Mouse (Mus musculus): Measurements from ENCODE around the gene Gm11985. TPM values are rescaled to one million over a fixed set of nuclear protein-coding genes. Genes with fewer than 3 reads are reported as not detected.
"Not testable (repeated sequence)": the region's sequence is repeated elsewhere in the genome, so short reads cannot be mapped to it uniquely, and the experiment has no call there.

The Gm11985 gene
- not detected in 2 replicates for polyA plus RNA-seq (2016; fragmentation: Nextera tagmentation; extraction: Ambion mirVana)

GRCm38 (mm10) chr11:7188469-7188868, at the start of gene Gm11985:
Gene Gm11985 (minus strand): TSS chr11:7188569.
- no peak within 1 kb of the TSS for H3K4me3 ChIP-seq
- no peak for DNase-seq (ENCODE audit: low spot score)
- H3K36me3 ChIP-seq: no peaks in the 10 kb centered on the region
- H3K27me3 ChIP-seq (ENCODE audit: low read depth, poor library complexity, severe bottlenecking): no peaks in the 10 kb centered on the region
- no peaks in the 10 kb centered on the region for H3K9me3 ChIP-seq (replicated peaks)
- 90% methylated on average over 13 of the region's 13 CpGs for whole genome bisulfite sequencing
- H3K4me1 ChIP-seq: peaks cover 14% of the 10 kb centered on the region
- no peak within 1 kb of the TSS for H3K27ac ChIP-seq

DNA sequence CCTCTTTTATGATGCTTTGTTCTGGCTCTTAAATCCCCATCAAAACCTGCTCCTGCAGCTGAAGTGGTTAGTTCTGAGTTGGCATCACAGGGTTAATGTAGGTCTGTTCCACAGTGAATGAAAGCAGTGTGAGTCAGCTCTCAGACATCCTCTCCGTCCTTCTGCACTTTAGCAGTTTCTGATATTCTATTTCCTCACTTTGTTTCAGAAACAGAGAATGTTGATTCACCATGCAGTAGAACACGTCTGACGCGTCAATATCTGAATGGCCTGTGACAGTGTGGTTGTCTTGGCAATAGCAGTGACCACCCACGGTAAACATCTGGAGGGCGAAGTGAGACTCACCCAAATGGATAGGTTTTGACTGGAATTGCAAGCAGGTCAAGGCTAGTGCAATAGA, 49.3 kb upstream of the Gm11985 start:
- Histone ChIP-seq H3K9me3 (replicated peaks) (no peaks in the 10 kb centered on the region), H3K36me3 (no peaks in the 10 kb centered on the region), H3K4me1 (no peaks in the 10 kb centered on the region), H3K27ac (no peak overlapping the region), H3K27me3 (ENCODE audit: low read depth, poor library complexity, severe bottlenecking) (no peaks in the 10 kb centered on the region), H3K4me3 (no peak overlapping the region)
- DNase-seq (ENCODE audit: low spot score): no peak
- WGBS: 91% methylated on average over 6 of the region's 6 CpGs

- Histone ChIP-seq H3K9me3 (replicated peaks) (no peaks in the 10 kb centered on the region), H3K27me3 (ENCODE audit: low read depth, poor library complexity, severe bottlenecking) (no peaks in the 10 kb centered on the region), H3K4me3 (no peak overlapping the region), H3K4me1 (no peaks in the 10 kb centered on the region), H3K27ac (no peak overlapping the region), H3K36me3 (no peaks in the 10 kb centered on the region)
- DNase-seq (ENCODE audit: low spot score): no peak
- 91% methylated on average over 2 of the region's 2 CpGs for WGBS
Observed at GRCm38 (mm10) chr11:7236751-7237150, 48.4 kb upstream of the Gm11985 start.

GRCm38 (mm10) chr11:7234981-7235609, 46.7 kb upstream of the Gm11985 start:
- Histone ChIP-seq H3K4me3 (no peak overlapping the region), H3K36me3 (no peaks in the 10 kb centered on the region), H3K27me3 (ENCODE audit: low read depth, poor library complexity, severe bottlenecking) (no peaks in the 10 kb centered on the region), H3K27ac (no peak overlapping the region), H3K4me1 (no peaks in the 10 kb centered on the region), H3K9me3 (replicated peaks) (no peaks in the 10 kb centered on the region)
- 89% methylated on average over 3 of the region's 3 CpGs for WGBS
- no peak for DNase-seq (ENCODE audit: low spot score)

- H3K27me3 ChIP-seq (ENCODE audit: low read depth, poor library complexity, severe bottlenecking): no peaks in the 10 kb centered on the region
Observed at GRCm38 (mm10) chr11:7234436-7234835, 46.1 kb upstream of the Gm11985 start.

GRCm38 (mm10) chr11:7233333-7233732, 45.0 kb upstream of the Gm11985 start:
- no peaks in the 10 kb centered on the region for H3K27me3 ChIP-seq (ENCODE audit: low read depth, poor library complexity, severe bottlenecking)
- no peak for DNase-seq (ENCODE audit: low spot score)

More at GRCm38 (mm10) chr11:7234436-7234835, 46.1 kb upstream of the Gm11985 start:
- Histone ChIP-seq H3K9me3 (replicated peaks) (no peaks in the 10 kb centered on the region), H3K4me1 (no peaks in the 10 kb centered on the region), H3K4me3 (no peak overlapping the region), H3K27ac (no peak overlapping the region), H3K36me3 (no peaks in the 10 kb centered on the region)
- no peak for DNase-seq (ENCODE audit: low spot score)
- WGBS: 89% methylated on average over 1 of the region's 1 CpGs

GRCm38 (mm10) chr11:7231958-7232357, 43.6 kb upstream of the Gm11985 start:
- Histone ChIP-seq H3K4me1 (peaks cover 3% of the 10 kb centered on the region; the same call in 1 of the 2 replicates), H3K27ac (no peak overlapping the region), H3K4me3 (no peak overlapping the region), H3K36me3 (no peaks in the 10 kb centered on the region), H3K9me3 (replicated peaks) (no peaks in the 10 kb centered on the region), H3K27me3 (ENCODE audit: low read depth, poor library complexity, severe bottlenecking) (no peaks in the 10 kb centered on the region)
- DNase-seq (ENCODE audit: low spot score): peak; percentile 16
- 93% methylated on average over 4 of the region's 4 CpGs for WGBS

More at GRCm38 (mm10) chr11:7233333-7233732, 45.0 kb upstream of the Gm11985 start:
- Histone ChIP-seq H3K36me3 (no peaks in the 10 kb centered on the region), H3K4me1 (no peaks in the 10 kb centered on the region), H3K9me3 (replicated peaks) (no peaks in the 10 kb centered on the region), H3K27ac (no peak overlapping the region), H3K4me3 (no peak overlapping the region)
- WGBS: 86% methylated on average over 2 of the region's 2 CpGs

DNA sequence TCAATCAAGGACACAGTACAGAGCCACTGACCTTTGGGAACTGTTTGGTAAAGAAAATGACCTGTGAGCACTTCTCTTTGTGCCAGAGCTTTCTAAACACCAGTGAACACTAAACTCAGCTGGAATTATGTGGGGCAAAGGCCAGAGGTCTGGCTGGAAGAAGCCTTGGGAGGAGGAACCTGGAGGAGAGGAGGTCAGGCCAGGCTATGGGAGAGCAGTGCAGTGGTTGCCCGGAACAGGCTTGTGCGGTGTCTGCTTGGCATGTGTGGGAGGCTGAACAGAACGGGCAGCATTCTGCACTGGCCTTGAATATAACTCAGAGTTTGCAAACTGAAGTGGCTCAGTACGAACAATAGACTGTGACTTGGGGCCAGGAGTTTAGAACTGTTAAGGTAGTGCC, 41.6 kb upstream of the Gm11985 start:
- WGBS: 85% methylated on average over 4 of the region's 4 CpGs
- Histone ChIP-seq H3K4me1 (peaks cover 6% of the 10 kb centered on the region; the same call in 1 of the 2 replicates), H3K27ac (no peak overlapping the region), H3K4me3 (no peak overlapping the region), H3K9me3 (replicated peaks) (no peaks in the 10 kb centered on the region), H3K36me3 (no peaks in the 10 kb centered on the region), H3K27me3 (ENCODE audit: low read depth, poor library complexity, severe bottlenecking) (no peaks in the 10 kb centered on the region)
- peak; percentile 18 for DNase-seq (ENCODE audit: low spot score)

- Histone ChIP-seq H3K36me3 (no peaks in the 10 kb centered on the region), H3K27ac (no peak overlapping the region), H3K4me1 (peaks cover 6% of the 10 kb centered on the region; the same call in 1 of the 2 replicates), H3K27me3 (ENCODE audit: low read depth, poor library complexity, severe bottlenecking) (no peaks in the 10 kb centered on the region), H3K9me3 (replicated peaks) (no peaks in the 10 kb centered on the region), H3K4me3 (no peak overlapping the region)
- no peak for DNase-seq (ENCODE audit: low spot score)
- 83% methylated on average over 4 of the region's 4 CpGs for WGBS
Observed at GRCm38 (mm10) chr11:7228107-7228506, 39.7 kb upstream of the Gm11985 start.

- Histone ChIP-seq H3K27me3 (ENCODE audit: low read depth, poor library complexity, severe bottlenecking) (no peaks in the 10 kb centered on the region), H3K4me3 (no peak overlapping the region), H3K27ac (no peak overlapping the region), H3K36me3 (no peaks in the 10 kb centered on the region), H3K9me3 (replicated peaks) (no peaks in the 10 kb centered on the region), H3K4me1 (peaks cover 6% of the 10 kb centered on the region; the same call in 1 of the 2 replicates)
- no peak for DNase-seq (ENCODE audit: low spot score)
- 84% methylated on average over 7 of the region's 7 CpGs for WGBS
Observed at GRCm38 (mm10) chr11:7226810-7227550, 38.6 kb upstream of the Gm11985 start.

DNA sequence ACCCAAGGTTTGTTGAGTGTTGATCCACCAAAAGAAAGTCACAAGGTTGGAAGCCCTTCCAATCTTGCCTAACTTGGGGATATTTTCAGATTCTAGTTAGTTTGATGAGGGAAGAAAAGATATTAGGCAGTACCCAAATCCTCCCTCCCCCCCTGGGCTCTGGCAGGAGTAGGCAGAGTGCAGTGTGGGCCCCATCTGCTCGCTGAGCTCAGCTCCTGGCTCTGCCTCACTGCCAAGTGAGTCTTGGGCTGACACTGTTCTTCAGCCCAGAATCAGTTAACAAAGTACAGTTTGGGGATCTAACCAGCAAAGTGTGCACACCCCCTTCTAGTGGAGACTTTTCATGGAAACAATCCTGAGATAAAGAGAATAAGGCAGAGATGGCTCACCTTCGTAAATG, 37.8 kb upstream of the Gm11985 start:
- Histone ChIP-seq H3K4me1 (peaks cover 6% of the 10 kb centered on the region; the same call in 1 of the 2 replicates), H3K4me3 (no peak overlapping the region), H3K27ac (no peak overlapping the region; the same call in 1 of the 2 replicates), H3K36me3 (no peaks in the 10 kb centered on the region), H3K27me3 (ENCODE audit: low read depth, poor library complexity, severe bottlenecking) (no peaks in the 10 kb centered on the region), H3K9me3 (replicated peaks) (no peaks in the 10 kb centered on the region)
- WGBS: 81% methylated on average over 2 of the region's 2 CpGs
- DNase-seq (ENCODE audit: low spot score): no peak

GRCm38 (mm10) chr11:7221826-7222225, 33.5 kb upstream of the Gm11985 start:
- H3K4me3 ChIP-seq; H3K9me3 ChIP-seq (replicated peaks); H3K27me3 ChIP-seq (ENCODE audit: low read depth, poor library complexity, severe bottlenecking); H3K27ac ChIP-seq; H3K4me1 ChIP-seq; H3K36me3 ChIP-seq; DNase-seq (ENCODE audit: low spot score): not testable (repeated sequence)
- 77% methylated on average over 8 of the region's 8 CpGs for WGBS

DNA sequence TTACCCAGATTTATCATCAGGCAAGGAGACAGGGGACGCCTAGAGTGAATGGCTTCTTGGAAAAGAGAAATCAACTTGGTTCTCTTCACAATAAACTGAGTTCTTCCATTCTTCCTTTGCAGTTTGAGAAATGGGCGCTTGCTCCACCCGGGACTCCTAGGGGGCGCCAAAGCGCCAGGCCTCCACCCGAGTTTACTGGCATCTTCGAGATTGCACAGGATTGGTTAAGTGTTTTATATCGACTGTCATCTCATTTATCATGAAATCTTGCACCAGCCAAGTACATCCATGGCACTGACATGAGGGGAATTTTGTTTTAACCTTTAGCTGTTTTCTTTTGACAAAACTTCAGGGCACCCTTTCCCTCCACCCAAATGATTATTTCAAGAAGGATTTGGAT, 27.3 kb upstream of the Gm11985 start:
- WGBS: 14% methylated on average over 8 of the region's 8 CpGs

More for the DNA sequence above, 27.3 kb upstream of the Gm11985 start:
- Histone ChIP-seq H3K27ac (no peak overlapping the region), H3K4me1 (peaks cover 41% of the 10 kb centered on the region), H3K27me3 (ENCODE audit: low read depth, poor library complexity, severe bottlenecking) (peaks cover 47% of the 10 kb centered on the region), H3K9me3 (replicated peaks) (no peaks in the 10 kb centered on the region), H3K4me3 (no peak overlapping the region), H3K36me3 (no peaks in the 10 kb centered on the region)
- peak; percentile 76 for DNase-seq (ENCODE audit: low spot score)

All from limb, embryonic 10.5 days (tissue).